Mouse (Mus musculus) effector memory CD4-positive, alpha-beta T cell, adult 7 months (primary cell): ENCODE measurements around the gene Cwc22. TPM values are rescaled to one million over a fixed set of nuclear protein-coding genes. Genes with fewer than 3 reads are reported as not detected.

Experiments used
- polyA plus RNA-seq: library from polyadenylated mRNA; unstranded; fragments of 100-300 nt; shearing (Covaris generic); gene quantifications from one replicate; pipeline ENCODE4 v1.2.1, GENCODE M21; 2017

Cwc22 gene
- 31.2 TPM for polyA plus RNA-seq

GRCm38 (mm10) chr2:77945596-77946485 lies at the start of gene Cwc22:
TSS of gene Cwc22 (minus strand) at chr2:77946375.

Other genes starting within 250 kb of the Cwc22 start
- gene Zfp385b, start 126.7 kb downstream of the Cwc22 start, polyA plus RNA-seq: 0.20 TPM